Mouse (Mus musculus): ENCODE data around the gene Zmiz1. TPM values are rescaled to one million over a fixed set of nuclear protein-coding genes. Genes with fewer than 3 reads are reported as not detected.

The Zmiz1 gene
- polyA plus RNA-seq, 1 experiment from 2014 or later, result 66.5 TPM

DNA sequence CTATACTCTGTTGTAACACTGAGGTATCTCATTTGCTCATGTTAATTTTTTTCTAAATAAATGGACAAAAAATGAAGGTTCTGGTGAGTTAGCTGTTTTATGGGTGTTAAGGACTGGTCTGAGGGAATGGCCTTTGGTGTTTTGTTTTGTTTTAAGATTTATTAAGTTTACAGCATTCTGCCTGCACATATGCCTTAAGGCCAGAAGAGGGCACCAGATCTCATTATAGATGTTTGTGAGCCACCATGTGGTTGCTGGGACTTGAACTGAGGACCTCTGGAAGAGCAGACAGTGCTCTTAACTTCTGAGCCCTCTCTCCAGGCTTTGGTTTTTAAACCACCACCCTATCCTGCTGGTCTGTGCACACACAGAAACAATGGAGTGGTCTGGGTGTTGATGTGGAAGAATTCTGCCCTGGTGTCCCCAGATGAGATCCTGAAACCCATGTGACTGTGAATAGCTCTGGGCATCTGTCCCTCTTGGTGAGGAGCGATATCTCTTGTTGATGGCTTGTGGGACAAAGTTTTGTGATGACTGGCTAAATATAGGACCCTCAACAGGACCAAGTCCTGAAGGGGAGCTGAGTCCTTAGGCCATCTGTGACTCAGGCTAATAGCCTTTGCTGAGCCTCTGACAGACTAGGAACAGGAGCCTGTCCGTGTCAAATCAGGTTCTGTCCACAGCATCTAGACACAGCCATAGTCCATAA, 207.8 kb downstream of the Zmiz1 start:
- H3K4me1 ChIP-seq, result peaks cover 14% of the 10 kb centered on the region
- no peaks in the 10 kb centered on the region for H3K27me3 ChIP-seq
- no peak overlapping the region for H3K9ac ChIP-seq
- H3K36me3 ChIP-seq, result peaks cover 46% of the 10 kb centered on the region
- no peaks in the 10 kb centered on the region for H3K9me3 ChIP-seq (replicated peaks)
- no peak overlapping the region for H3K4me3 ChIP-seq
- WGBS, result 98% methylated on average over 2 of the region's 2 CpGs
- H3K4me2 ChIP-seq (replicated peaks), result no peak overlapping the region
- ATAC-seq (ENCODE audit: low FRiP score), result no peak
- H3K27ac ChIP-seq, result no peak overlapping the region

DNA sequence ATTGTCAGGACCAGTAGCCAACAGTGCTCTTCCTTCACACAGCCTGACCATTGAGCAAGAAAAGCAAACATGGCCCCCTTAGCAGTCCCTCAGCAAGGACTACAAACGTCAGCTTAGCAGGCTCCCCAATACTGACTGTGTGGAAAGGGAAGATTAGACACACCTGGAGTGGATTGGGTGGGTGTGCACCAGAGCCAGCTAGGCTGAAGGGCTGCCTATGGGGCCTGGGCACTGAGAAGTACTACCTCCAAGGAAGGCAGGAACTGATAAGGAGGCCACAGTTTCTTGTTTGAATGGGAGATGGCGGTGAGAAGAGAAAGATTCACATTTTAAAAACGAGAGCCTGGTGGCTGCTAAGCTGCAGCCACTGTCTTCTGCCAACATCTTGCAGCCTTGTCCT, 208.6 kb downstream of the Zmiz1 start:
- Histone ChIP-seq H3K9me3 (replicated peaks) (no peaks in the 10 kb centered on the region), H3K36me3 (peaks cover 38% of the 10 kb centered on the region), H3K27ac (no peak overlapping the region), H3K4me1 (peaks cover 14% of the 10 kb centered on the region), H3K4me3 (no peak overlapping the region), H3K9ac (no peak overlapping the region), H3K4me2 (replicated peaks) (no peak overlapping the region), H3K27me3 (no peaks in the 10 kb centered on the region)
- 85% methylated on average over 3 of the region's 3 CpGs for WGBS
- ATAC-seq (ENCODE audit: low FRiP score), result no peak

DNA sequence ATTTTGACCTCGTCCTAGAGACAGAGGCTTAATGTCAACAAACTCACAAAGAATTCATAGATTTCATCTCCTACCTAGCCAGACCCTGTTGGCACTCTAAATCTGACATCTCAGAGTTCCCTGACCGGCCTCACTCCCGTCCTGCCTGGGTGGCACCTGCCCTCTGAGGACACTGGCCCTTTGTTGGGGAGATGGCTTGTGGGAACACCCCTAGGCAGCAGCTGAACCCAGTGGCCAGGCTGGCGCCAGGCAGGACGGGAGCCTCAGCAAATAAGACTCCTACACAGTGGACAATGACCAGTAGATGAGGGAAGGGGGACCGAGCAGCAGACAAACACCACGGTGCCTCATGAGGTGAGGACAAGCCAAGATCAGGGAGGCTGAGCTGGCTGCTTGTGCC, 220.6 kb downstream of the Zmiz1 start:
- H3K36me3 ChIP-seq, result no peaks in the 10 kb centered on the region
- ATAC-seq (ENCODE audit: low FRiP score), result no peak
- H3K4me2 ChIP-seq (replicated peaks), result no peak overlapping the region
- H3K9ac ChIP-seq, result no peak overlapping the region
- H3K27ac ChIP-seq, result no peak overlapping the region
- 70% methylated on average over 7 of the region's 7 CpGs for WGBS
- H3K27me3 ChIP-seq, result no peaks in the 10 kb centered on the region
- H3K9me3 ChIP-seq (replicated peaks), result no peaks in the 10 kb centered on the region
- H3K4me3 ChIP-seq, result no peak overlapping the region
- no peaks in the 10 kb centered on the region for H3K4me1 ChIP-seq

DNA sequence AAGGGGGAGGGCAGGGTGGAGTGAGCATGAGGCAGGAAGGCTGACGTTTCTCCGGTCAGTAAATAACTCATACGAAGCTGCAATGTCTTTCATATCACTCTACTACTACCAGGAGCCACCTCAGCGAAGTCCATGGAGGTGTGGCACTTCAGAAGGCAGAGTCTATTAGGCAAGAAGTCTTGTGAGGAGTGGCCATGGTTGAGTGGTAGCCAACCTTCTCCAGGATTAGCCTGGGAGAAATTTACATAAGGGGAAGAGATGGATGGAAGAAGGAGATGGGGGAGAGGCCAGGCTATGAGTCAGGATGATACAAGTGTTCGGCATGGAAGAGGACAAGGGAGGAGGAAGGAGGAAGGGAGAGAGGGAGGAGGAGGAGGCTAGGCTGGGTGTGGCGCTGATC, 223.0 kb downstream of the Zmiz1 start:
- Histone ChIP-seq H3K36me3 (no peaks in the 10 kb centered on the region), H3K27me3 (no peaks in the 10 kb centered on the region), H3K27ac (no peak overlapping the region), H3K4me3 (no peak overlapping the region), H3K4me1 (no peaks in the 10 kb centered on the region), H3K9me3 (replicated peaks) (no peaks in the 10 kb centered on the region), H3K9ac (no peak overlapping the region), H3K4me2 (replicated peaks) (no peak overlapping the region)
- ATAC-seq (ENCODE audit: low FRiP score), result no peak
- 85% methylated on average over 6 of the region's 6 CpGs for WGBS

DNA sequence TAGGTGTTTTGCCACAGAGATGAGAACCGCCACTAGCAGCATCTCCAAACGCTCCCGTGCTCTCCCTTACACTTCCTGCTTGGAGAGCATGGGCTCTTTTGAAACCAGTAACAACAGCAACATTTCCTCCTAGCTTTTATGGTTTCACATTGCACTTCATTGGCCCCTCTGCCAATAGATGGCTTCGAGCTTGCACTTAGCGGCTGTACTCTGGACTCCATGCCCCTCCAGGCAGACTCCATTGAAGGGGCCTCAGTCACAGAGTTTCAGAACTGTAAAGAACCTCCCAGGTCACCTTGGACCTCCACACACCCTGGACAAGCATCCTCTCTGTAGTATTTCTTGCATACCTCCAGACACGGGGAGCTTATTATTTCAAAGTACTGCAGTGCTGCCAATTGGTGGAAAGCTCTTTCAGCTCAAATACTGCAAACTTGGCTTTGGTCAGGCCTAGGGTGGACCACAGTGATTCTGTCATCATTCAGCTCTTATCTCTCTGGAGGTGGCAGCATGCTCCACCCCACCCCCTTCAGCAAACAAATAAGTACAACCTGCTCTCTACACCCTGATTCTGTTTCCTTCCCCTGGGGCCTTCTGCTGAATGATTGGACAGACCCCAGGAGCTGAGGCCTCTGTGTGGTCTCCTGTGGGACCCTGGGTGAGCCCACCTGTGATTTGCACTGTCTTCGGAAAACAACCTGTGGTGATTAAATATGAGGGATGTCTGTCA, 227.4 kb downstream of the Zmiz1 start:
- H3K9me3 ChIP-seq (replicated peaks), result no peaks in the 10 kb centered on the region
- ATAC-seq (ENCODE audit: low FRiP score), result no peak
- 80% methylated on average over 7 of the region's 7 CpGs for WGBS

DNA sequence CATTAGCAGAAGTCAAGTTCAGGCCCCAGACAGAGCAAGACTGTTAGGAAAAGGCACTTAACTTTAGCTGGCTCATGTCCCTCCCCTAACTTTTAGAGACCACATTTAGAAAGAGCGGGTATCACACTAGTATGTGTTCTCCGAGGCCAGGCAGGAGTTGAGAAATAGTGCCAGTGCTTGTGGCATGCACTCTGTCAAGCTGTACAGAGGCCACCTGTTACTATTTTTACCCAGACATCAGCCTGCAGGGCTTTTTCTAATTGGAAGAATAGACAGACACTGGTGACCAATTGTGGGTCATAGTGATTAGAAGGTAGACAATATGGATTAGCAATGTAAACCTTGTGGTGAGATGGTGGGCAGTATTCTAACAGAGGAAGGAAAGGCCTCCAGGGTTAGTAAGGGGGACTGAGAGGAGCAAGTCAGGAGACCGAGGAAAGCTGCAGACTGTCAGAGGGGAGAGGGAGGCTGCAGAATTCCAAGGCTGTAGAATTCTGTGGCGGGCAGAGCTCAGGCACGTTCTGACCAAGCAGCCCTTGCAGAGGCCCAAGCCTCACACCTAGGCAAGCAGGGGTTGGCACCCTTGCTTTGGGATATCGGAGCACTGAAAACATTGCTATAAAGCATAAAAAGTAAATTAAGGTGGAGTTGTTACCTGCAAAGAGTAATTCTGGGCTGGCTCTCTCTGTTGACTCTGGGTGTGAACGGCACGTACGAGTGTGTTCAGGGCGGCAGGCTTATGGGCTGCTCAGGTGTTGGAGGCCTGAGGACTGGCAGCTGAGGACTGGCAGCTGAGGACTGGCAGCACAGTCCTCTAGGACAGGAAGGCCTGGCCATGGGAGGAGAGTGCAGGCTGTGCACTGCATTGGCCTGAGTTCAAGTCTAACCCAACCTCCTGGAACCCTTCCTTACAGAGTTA, 228.3 kb downstream of the Zmiz1 start:
- Histone ChIP-seq H3K9me3 (replicated peaks) (no peaks in the 10 kb centered on the region), H3K4me1 (no peaks in the 10 kb centered on the region), H3K27ac (no peak overlapping the region), H3K27me3 (no peaks in the 10 kb centered on the region), H3K4me2 (replicated peaks) (no peak overlapping the region), H3K4me3 (no peak overlapping the region), H3K36me3 (no peaks in the 10 kb centered on the region), H3K9ac (no peak overlapping the region)
- WGBS, result 85% methylated on average over 10 of the region's 10 CpGs
- ATAC-seq (ENCODE audit: low FRiP score), result no peak

More for the DNA sequence above, 227.4 kb downstream of the Zmiz1 start:
- Histone ChIP-seq H3K36me3 (no peaks in the 10 kb centered on the region), H3K4me3 (no peak overlapping the region), H3K27ac (no peak overlapping the region), H3K4me1 (no peaks in the 10 kb centered on the region), H3K4me2 (replicated peaks) (no peak overlapping the region), H3K27me3 (no peaks in the 10 kb centered on the region), H3K9ac (no peak overlapping the region)

DNA sequence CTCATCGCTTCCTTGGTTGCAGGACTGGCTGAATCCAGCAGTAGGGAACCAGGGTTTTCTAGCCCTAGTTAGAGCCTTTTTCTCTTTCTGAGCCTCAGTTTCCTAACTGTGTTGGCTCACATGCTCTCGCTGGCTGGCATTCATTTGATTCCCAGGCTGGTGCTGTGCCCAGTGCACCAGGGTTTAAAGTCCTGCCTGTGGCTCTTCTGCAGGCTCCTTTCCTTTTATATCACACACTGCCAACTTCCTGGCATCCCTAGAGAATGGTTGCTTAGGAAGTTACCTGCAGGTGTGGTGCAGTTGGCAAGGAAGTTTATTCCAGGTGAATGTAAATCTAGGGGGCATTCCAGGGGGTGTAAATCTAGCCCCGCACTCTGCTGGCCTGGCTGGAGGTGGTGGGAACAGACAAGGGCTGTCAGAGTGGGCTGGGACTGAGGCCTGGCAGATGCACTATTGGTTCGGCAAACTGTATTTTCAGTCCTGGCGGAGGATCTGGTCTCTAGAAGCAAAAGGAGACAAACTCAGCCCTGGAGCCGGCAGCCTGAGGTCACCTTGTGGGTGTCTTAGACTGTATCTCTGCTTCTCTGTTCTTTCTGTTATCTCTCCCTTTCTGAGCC, 234.4 kb downstream of the Zmiz1 start:
- Histone ChIP-seq H3K36me3 (peaks cover 18% of the 10 kb centered on the region), H3K4me1 (peaks cover 10% of the 10 kb centered on the region), H3K9me3 (replicated peaks) (no peaks in the 10 kb centered on the region), H3K4me2 (replicated peaks) (peak overlapping the region; percentile 94), H3K9ac (0 out of 2 replicates have a peak overlapping the region, but pooled peaks have one; percentile 74), H3K27me3 (no peaks in the 10 kb centered on the region), H3K4me3 (peak overlapping the region; percentile 66), H3K27ac (no peak overlapping the region)
- 75% methylated on average over 6 of the region's 6 CpGs for WGBS
- peak; percentile 39 for ATAC-seq (ENCODE audit: low FRiP score)

DNA sequence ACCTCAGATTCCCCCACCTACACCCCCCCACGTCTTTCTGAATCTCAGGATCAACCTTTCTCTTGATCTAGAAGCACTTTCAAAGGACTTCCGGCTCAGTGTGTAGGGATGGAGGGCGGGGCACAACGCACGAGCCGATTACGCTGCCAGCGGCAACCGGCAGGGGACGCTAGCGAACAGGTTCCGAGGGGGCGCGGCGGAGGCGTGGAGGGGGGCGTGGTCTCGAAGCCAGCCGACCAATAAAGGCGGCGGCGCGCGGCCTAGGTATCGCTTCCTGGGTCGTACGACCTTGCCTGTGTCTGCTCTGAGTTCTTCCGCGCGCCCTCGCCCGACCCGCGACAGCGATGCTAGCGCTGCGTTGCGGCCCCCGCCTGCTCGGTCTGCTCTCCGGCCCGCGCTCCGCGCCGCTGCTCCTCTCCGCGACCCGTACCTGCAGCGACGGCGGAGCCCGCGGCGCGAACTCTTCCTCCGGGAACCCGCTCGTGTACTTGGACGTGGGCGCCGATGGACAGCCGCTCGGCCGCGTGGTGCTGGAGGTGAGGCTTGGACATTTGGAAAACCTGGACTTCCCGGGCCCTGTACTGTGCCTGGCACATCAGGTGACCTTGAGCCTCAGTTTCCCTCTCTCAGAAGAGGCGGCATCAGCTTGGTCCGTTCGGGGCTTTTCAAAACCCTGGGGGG, 235.0 kb downstream of the Zmiz1 start, which contains the start of gene Ppif:
Gene Ppif (plus strand): TSS at position 267 of the 681 bp plus-strand sequence.
- H3K27ac ChIP-seq, result peak within 1 kb of the TSS; percentile 12; the same call in 1 of the 2 replicates
- peak; percentile 93 for ATAC-seq (ENCODE audit: low FRiP score)

DNA sequence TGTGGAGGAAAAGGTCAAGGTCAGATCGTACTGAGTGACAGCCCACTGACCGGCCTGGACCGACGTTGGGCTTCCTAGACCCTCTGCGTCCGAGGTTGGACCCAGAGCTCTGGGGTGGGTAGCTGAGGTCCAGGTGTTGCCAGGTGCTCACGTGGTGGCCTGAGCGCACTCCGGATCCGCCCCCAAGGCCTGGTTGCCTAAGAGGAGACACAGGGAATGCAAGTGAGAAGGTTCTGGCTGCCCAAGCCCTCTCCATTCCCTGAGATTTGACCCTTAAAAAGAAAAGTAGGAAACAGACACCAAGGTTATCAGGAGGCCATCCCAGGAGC, 235.5 kb downstream of the Zmiz1 start:
- WGBS, result under 1% methylated on average over 10 of the region's 10 CpGs
- peak; percentile 51 for ATAC-seq (ENCODE audit: low FRiP score)
- H3K9ac ChIP-seq, result peak overlapping the region; percentile 74
- peak overlapping the region; percentile 66 for H3K4me3 ChIP-seq
- H3K4me2 ChIP-seq (replicated peaks), result peak overlapping the region; percentile 94
- no peak overlapping the region for H3K27ac ChIP-seq
- H3K36me3 ChIP-seq, result peaks cover 30% of the 10 kb centered on the region
- no peaks in the 10 kb centered on the region for H3K9me3 ChIP-seq (replicated peaks)
- peaks cover 10% of the 10 kb centered on the region for H3K4me1 ChIP-seq
- H3K27me3 ChIP-seq, result no peaks in the 10 kb centered on the region

More for the DNA sequence above, 235.0 kb downstream of the Zmiz1 start, which contains the start of gene Ppif:
- H3K27me3 ChIP-seq, result no peaks in the 10 kb centered on the region
- H3K4me2 ChIP-seq (replicated peaks), result peak within 1 kb of the TSS; percentile 94
- peak within 1 kb of the TSS; percentile 66 for H3K4me3 ChIP-seq
- H3K4me1 ChIP-seq, result peaks cover 10% of the 10 kb centered on the region
- peak within 1 kb of the TSS; percentile 74 for H3K9ac ChIP-seq
- H3K36me3 ChIP-seq, result peaks cover 25% of the 10 kb centered on the region
- H3K9me3 ChIP-seq (replicated peaks), result no peaks in the 10 kb centered on the region
- under 1% methylated on average over 70 of the region's 70 CpGs for WGBS

DNA sequence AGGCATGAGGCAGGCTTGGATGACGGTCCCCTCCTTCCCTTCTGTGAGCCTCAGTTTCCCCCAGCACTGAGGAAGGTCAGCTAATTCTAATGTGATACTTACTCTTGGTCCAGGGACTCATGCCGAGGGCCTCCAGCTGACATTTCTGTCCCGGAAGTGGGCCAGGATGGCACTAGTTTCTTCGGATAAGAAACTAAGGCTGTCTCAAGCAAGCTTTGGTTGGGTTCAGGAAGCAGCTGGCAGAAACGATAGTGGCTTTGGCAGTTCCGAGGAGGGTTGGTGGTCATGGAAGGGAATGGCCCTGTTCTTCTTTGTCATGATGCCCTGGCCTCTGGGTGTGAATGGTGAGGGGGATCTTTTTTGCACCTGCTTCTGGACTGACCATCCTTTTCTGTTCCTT, 236.1 kb downstream of the Zmiz1 start:
- 82% methylated on average over 6 of the region's 6 CpGs for WGBS
- peak overlapping the region; percentile 74 for H3K9ac ChIP-seq
- H3K4me3 ChIP-seq, result peak overlapping the region; percentile 66
- peaks cover 35% of the 10 kb centered on the region for H3K36me3 ChIP-seq
- H3K4me1 ChIP-seq, result peaks cover 10% of the 10 kb centered on the region
- peak overlapping the region; percentile 94 for H3K4me2 ChIP-seq (replicated peaks)
- ATAC-seq (ENCODE audit: low FRiP score), result no peak
- no peaks in the 10 kb centered on the region for H3K9me3 ChIP-seq (replicated peaks)
- no peak overlapping the region for H3K27ac ChIP-seq
- no peaks in the 10 kb centered on the region for H3K27me3 ChIP-seq

DNA sequence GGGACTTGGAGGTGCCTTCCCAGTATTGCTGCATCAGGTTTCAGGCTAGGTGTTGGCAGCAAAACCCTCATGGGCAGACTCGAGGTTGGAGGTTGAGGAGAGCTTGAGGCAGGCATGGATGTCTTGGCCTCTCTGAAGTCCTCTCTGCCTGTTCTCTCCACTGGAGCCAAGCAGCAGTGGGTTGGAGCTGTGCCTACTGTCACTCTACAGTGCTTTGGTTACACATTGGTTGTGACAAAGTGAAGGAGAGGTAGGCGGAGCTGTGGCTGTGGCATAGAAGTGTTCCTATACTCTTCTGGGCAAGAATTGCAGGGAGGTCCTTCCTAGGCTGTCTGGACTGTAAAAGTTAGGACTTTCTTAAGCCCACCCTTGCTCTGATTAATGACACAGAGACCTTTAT, 237.4 kb downstream of the Zmiz1 start:
- H3K4me1 ChIP-seq, result peaks cover 10% of the 10 kb centered on the region
- 80% methylated on average over 2 of the region's 2 CpGs for WGBS
- H3K27me3 ChIP-seq, result no peaks in the 10 kb centered on the region

More for the DNA sequence above, 237.4 kb downstream of the Zmiz1 start:
- H3K27ac ChIP-seq, result no peak overlapping the region
- H3K9me3 ChIP-seq (replicated peaks), result no peaks in the 10 kb centered on the region
- H3K4me2 ChIP-seq (replicated peaks), result no peak overlapping the region
- H3K4me3 ChIP-seq, result no peak overlapping the region
- H3K9ac ChIP-seq, result no peak overlapping the region
- H3K36me3 ChIP-seq, result peaks cover 35% of the 10 kb centered on the region
- no peak for ATAC-seq (ENCODE audit: low FRiP score)

Measured in hindbrain, embryonic 12.5 days (tissue).